Mouse (Mus musculus): ENCODE results near the gene Kdr. TPM values are rescaled to one million over a fixed set of nuclear protein-coding genes. Genes with fewer than 3 reads are reported as not detected.

Gene Kdr
- polyA plus RNA-seq, 2 experiments = 3.8 to 5.2 TPM

DNA sequence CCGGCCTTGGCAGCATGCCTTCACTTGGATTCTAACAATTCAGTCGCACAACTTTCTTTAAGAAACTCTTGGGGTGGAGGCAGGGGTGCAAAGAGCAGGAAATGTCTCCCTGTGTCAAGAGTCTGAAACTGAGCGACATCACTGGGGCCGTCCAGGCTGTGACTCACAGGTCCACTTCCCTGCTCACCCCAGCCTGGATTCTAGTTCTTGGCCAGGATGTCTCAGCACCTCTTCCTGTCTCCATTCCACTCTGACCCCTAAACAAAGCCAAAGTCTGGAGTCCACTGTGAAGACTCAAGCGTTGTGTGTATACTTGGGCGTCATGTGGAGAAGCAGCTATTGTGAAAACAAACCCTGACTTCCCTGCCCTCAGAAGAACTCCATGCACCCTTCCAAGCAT, 55.6 kb downstream of the Kdr start:
- Histone ChIP-seq H3K4me2 (ENCODE audit: low read depth) (no peak overlapping the region), H3K27ac (no peak overlapping the region), H3K9me3 (ENCODE audit: control insufficient read depth, low read length) (no peaks in the 10 kb centered on the region), H3K9ac (replicated peaks) (no peak overlapping the region), H3K36me3 (replicated peaks; ENCODE audit: control insufficient read depth, insufficient read depth, low read depth) (no peaks in the 10 kb centered on the region), H3K27me3 (ENCODE audit: control insufficient read depth, insufficient read depth, low read length) (no peaks in the 10 kb centered on the region), H3K4me3 (ENCODE audit: insufficient read depth in 1 of 2, low read depth in 2 of 2, low read length in 2 of 2) (no peak overlapping the region), H3K4me1 (replicated peaks; ENCODE audit: control insufficient read depth in 2 of 2, insufficient read depth in 2 of 2, low read length in 1 of 2) (0 out of 4 replicates have a peak, but pooled peaks cover 0 to 2% of the 10 kb centered on the region in 2 experiments)
- WGBS (ENCODE audit: insufficient replicate concordance) = 47% methylated on average over 6 of the region's 6 CpGs
- TF ChIP-seq EP300 (IDR thresholded peaks at IDR 0.05; ENCODE audit: low read depth) (no peak), CTCF (IDR thresholded peaks at IDR 0.05; ENCODE audit: low read depth) (no peak)
- ATAC-seq (ENCODE audit: insufficient read depth) (no peak), DNase-seq (ENCODE audit: low read depth in 3 of 3, low spot score in 3 of 3) (no peak)

DNA sequence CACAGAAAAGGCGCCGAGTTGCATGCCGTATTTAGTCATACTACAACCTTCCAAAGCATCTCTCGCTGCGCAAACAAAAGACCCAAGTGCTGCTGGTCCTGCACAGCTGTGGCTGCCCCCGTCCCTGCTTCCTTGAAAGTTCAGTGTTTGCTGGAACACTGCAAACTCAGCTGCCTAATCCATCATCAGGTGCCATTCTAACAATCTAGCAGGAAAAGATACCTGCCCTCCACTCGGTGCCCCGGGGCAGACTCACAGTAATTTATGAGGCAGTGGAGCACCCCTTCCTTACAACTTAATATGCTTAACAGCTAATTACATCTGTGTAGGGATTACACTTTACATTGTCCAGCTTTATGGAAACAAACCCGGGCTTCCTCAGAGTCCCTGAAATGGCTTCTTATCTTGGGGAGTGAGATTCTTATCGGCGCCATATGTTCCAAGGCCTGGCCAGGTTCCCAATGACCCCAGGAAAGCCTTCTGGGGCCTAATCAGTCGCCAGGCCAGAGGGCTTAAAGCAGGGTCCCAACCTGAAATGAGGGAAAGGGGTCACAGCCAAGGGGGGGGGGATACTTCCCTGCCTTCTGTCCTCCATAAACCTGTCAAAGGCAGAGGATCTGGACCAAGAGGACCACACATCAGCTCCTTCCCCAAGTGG, 56.4 kb downstream of the Kdr start:
- Histone ChIP-seq H3K27me3 (ENCODE audit: control insufficient read depth, insufficient read depth, low read length) (no peaks in the 10 kb centered on the region), H3K4me3 (ENCODE audit: insufficient read depth in 1 of 2, low read depth in 2 of 2, low read length in 2 of 2) (no peak overlapping the region), H3K4me1 (replicated peaks; ENCODE audit: control insufficient read depth in 2 of 2, insufficient read depth in 2 of 2, low read length in 1 of 2) (0 out of 4 replicates have a peak, but pooled peaks cover 0 to 2% of the 10 kb centered on the region in 2 experiments), H3K36me3 (replicated peaks; ENCODE audit: control insufficient read depth, insufficient read depth, low read depth) (no peaks in the 10 kb centered on the region), H3K27ac (no peak overlapping the region), H3K9me3 (ENCODE audit: control insufficient read depth, low read length) (no peaks in the 10 kb centered on the region), H3K4me2 (ENCODE audit: low read depth) (no peak overlapping the region), H3K9ac (replicated peaks) (no peak overlapping the region)
- ATAC-seq (ENCODE audit: insufficient read depth) (no peak), DNase-seq (ENCODE audit: low read depth in 3 of 3, low spot score in 3 of 3) (no peak)
- TF ChIP-seq CTCF (IDR thresholded peaks at IDR 0.05; ENCODE audit: low read depth) = no peak
- no peak for TF ChIP-seq EP300 (IDR thresholded peaks at IDR 0.05; ENCODE audit: low read depth)
- 44% methylated on average over 12 of the region's 12 CpGs for WGBS (ENCODE audit: insufficient replicate concordance)

DNA sequence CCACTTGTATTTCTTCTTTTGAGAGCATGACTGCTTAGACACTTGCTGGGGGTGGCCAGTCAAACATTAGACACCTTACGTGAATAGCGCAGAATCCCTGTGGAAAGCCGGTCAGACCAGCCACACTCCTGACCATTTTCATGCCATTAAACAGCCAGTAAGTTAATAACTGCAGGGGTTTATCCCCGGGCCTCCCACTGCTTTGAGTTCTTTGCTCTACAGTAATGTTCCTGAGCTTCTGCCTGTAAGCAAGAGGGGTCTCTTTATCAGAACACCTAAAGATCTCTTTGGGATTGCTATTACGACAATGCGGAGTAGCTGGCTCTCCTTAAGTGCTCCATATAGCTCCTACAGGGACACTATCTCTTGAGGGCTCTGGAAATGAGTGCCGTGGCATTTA, 58.7 kb downstream of the Kdr start:
- 75% methylated on average over 7 of the region's 7 CpGs for WGBS (ENCODE audit: insufficient replicate concordance)
- ATAC-seq (ENCODE audit: insufficient read depth) = no peak
- Histone ChIP-seq H3K9me3 (ENCODE audit: control insufficient read depth, low read length) (no peaks in the 10 kb centered on the region), H3K36me3 (replicated peaks; ENCODE audit: control insufficient read depth, insufficient read depth, low read depth) (no peaks in the 10 kb centered on the region), H3K27ac (no peak overlapping the region), H3K9ac (replicated peaks) (no peak overlapping the region), H3K4me1 (replicated peaks; ENCODE audit: control insufficient read depth in 2 of 2, insufficient read depth in 2 of 2, low read length in 1 of 2) (0 out of 4 replicates have a peak, but pooled peaks cover 0 to 2% of the 10 kb centered on the region in 2 experiments), H3K4me2 (ENCODE audit: low read depth) (no peak overlapping the region), H3K4me3 (ENCODE audit: insufficient read depth in 1 of 2, low read depth in 2 of 2, low read length in 2 of 2) (no peak overlapping the region), H3K27me3 (ENCODE audit: control insufficient read depth, insufficient read depth, low read length) (no peaks in the 10 kb centered on the region)
- no peak for TF ChIP-seq EP300 (IDR thresholded peaks at IDR 0.05; ENCODE audit: low read depth)
- TF ChIP-seq CTCF (IDR thresholded peaks at IDR 0.05; ENCODE audit: low read depth) = no peak
- DNase-seq (ENCODE audit: low read depth in 3 of 3, low spot score in 3 of 3) = no peak

DNA sequence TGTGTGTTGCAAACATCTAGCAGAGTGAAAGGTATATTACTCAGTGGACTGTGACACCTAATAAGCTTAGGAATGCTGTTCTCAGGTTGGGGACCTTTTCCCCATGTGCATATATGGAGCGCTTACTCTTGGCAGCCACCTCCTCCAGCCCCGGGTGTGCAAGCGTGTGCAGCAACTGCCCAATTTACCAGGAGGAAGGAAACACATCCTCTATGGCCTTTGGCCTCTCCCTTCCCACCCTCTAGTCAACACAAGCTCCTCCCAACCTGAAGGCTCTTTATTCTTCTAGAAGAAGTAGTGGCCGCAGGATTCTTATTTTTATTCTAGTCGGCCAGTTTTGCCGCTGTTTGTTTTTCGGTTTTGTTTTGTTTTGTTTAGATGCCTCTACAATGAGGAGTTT, 60.1 kb downstream of the Kdr start:
- H3K36me3 ChIP-seq (replicated peaks; ENCODE audit: control insufficient read depth, insufficient read depth, low read depth) = no peaks in the 10 kb centered on the region
- no peak overlapping the region for H3K27ac ChIP-seq
- no peak for DNase-seq (ENCODE audit: low read depth in 3 of 3, low spot score in 3 of 3)
- 0 out of 4 replicates have a peak, but pooled peaks cover 0 to 2% of the 10 kb centered on the region in 2 experiments for H3K4me1 ChIP-seq (replicated peaks; ENCODE audit: control insufficient read depth in 2 of 2, insufficient read depth in 2 of 2, low read length in 1 of 2)
- WGBS (ENCODE audit: insufficient replicate concordance) = 48% methylated on average over 7 of the region's 7 CpGs
- no peak overlapping the region for H3K4me3 ChIP-seq (ENCODE audit: insufficient read depth in 1 of 2, low read depth in 2 of 2, low read length in 2 of 2)
- no peaks in the 10 kb centered on the region for H3K9me3 ChIP-seq (ENCODE audit: control insufficient read depth, low read length)
- TF ChIP-seq CTCF (IDR thresholded peaks at IDR 0.05; ENCODE audit: low read depth) = no peak
- TF ChIP-seq EP300 (IDR thresholded peaks at IDR 0.05; ENCODE audit: low read depth) = no peak
- H3K27me3 ChIP-seq (ENCODE audit: control insufficient read depth, insufficient read depth, low read length) = no peaks in the 10 kb centered on the region
- no peak for ATAC-seq (ENCODE audit: insufficient read depth)
- no peak overlapping the region for H3K9ac ChIP-seq (replicated peaks)
- no peak overlapping the region for H3K4me2 ChIP-seq (ENCODE audit: low read depth)

DNA sequence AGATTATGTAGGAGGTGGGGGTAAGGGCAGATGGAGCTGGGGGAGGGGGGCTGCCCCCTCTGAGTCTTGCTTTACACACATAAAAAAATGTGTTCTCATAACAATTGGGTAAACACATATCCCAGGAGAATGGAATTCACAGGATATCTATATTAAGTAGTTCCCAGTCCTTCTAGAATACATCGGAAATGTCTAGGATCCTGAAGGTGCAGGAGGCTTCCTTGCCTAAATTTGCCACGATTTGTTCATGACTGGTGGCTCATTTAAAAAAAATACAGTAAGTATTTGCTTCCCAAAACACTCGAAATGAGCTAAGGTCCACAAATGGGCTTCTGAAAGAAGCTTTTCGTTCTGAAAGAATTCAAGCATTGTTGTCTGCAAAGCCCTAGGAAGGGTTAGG, 61.0 kb downstream of the Kdr start:
- Histone ChIP-seq H3K4me3 (ENCODE audit: insufficient read depth in 1 of 2, low read depth in 2 of 2, low read length in 2 of 2) (no peak overlapping the region), H3K4me1 (replicated peaks; ENCODE audit: control insufficient read depth in 2 of 2, insufficient read depth in 2 of 2, low read length in 1 of 2) (no peaks in the 10 kb centered on the region), H3K27ac (no peak overlapping the region), H3K36me3 (replicated peaks; ENCODE audit: control insufficient read depth, insufficient read depth, low read depth) (no peaks in the 10 kb centered on the region), H3K9me3 (ENCODE audit: control insufficient read depth, low read length) (no peaks in the 10 kb centered on the region), H3K4me2 (ENCODE audit: low read depth) (no peak overlapping the region), H3K27me3 (ENCODE audit: control insufficient read depth, insufficient read depth, low read length) (no peaks in the 10 kb centered on the region), H3K9ac (replicated peaks) (no peak overlapping the region)
- DNase-seq (ENCODE audit: low read depth in 3 of 3, low spot score in 3 of 3) (no peak), ATAC-seq (ENCODE audit: insufficient read depth) (no peak)
- TF ChIP-seq EP300 (IDR thresholded peaks at IDR 0.05; ENCODE audit: low read depth) (no peak), CTCF (IDR thresholded peaks at IDR 0.05; ENCODE audit: low read depth) (no peak)
- 48% methylated on average over 4 of the region's 4 CpGs for WGBS (ENCODE audit: insufficient replicate concordance)
